Mouse (Mus musculus): ENCODE results near the gene Adh1.

The Adh1 gene

DNA sequence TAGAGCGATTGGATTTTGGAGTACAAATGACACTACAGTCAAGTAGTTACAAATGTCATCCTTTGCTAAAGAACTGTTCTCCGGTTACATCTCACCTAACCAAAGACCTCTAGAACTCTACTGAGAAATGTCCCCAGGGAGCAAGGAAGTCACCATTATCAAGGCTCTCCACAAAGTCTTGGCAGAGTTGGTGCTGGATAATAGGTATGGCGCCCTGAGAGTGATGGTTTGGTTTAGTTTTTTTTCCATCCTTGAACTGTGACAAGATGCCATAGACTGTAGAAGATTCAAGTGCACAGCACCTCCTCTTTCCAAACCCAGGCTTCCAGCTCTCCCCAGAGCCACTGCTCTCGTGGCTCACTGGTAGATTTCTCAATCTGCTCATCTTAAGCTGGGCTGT lies 26.9 kb downstream of the Adh1 start:
- DNase-seq (ENCODE audit: low spot score in 2 of 2), result no peak

DNA sequence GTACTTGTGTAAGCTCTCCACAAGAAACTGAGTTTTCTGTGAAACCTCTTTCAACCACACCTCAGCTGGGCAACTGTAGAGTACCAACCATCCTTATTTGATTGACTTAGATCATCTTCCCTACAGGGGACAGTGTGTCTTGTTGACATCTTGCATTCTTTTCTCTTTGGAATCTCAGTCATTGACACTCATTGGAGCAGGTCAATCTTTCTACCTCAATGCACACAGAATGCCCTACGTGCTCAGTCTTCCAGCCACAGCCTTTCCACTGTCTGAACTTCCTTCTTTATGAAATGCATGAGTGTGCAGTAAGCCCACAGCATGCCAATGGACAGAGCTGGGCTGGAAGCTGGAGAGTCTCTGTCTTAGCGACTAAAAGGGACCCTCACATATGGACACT lies 29.9 kb downstream of the Adh1 start:
- DNase-seq (ENCODE audit: low spot score in 2 of 2), result no peak

DNA sequence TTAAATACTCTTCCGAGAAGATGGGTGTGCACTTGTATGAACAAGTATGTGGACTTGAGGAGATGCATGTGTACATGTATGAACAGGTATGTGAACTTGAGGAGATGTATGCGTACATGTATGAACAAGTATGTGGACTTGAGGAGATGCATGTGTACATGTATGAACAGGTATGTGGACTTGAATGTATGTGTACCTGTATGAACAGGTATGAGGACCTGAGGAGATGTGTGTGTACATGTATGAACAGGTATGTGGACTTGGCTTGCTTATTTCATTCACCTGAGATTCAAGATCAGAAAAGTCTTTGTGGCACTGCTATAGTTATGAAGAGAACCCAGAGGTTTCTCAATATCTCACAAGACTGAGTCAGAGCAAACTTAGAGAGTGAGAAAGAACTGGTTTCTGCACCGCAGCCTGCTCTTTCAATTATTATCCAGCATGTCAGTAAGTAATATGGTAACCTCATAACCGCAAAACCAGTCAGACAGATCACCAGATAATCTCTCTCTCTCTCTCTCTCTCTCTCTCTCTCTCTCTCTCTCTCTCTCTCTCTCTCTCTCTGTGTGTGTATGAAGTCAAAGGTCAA lies 30.8 kb downstream of the Adh1 start:
- no peak for DNase-seq (ENCODE audit: low spot score in 2 of 2)

DNA sequence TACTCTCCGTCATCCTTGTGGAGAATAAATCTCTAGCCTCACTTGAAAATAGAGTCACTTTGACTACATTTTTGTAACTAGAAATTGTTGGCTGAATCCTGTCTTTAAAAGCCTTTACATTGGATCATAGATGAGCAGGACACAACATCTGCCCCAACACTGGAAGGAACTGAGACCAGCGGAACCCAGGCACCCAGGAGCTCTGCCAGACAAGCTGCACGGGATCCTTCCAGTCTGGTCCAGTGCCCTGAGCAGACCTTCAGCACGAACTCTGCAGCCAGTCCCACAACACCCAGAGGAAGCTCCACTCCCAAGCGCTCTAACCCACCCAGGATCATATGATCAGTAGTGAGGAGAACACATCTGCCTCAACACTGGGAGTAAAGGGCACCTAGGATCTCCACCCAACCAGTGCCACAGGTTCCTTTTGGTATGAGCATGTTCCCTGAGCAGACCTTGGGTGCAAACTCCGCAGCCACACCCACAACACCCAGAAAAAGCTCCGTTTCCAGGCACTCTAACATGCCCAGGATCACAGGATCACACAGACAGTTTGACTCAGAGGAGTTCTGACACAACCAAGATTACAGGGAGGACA lies 32.6 kb downstream of the Adh1 start:
- no peak for DNase-seq (ENCODE audit: low spot score in 2 of 2)

DNA sequence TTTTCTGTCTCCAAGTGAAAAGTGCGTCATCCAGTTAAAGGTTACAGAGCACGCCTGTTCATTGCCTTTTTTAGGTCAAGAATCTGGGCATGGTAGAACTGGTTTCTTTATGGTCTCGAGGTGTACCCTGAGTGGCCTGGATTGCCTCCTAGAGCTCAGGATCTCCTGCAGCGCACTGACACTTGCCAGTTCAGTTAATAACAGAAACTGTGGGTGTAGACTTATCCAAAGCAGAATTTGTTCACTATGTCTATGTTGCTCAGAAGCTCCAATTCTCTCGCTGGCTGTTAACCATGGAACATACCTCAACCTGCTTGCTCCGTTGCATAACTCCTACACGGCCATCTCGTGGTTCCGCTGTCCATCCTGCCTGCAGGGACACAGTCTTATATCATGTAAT lies 39.3 kb downstream of the Adh1 start:
- no peak for DNase-seq (ENCODE audit: low spot score in 2 of 2)

DNA sequence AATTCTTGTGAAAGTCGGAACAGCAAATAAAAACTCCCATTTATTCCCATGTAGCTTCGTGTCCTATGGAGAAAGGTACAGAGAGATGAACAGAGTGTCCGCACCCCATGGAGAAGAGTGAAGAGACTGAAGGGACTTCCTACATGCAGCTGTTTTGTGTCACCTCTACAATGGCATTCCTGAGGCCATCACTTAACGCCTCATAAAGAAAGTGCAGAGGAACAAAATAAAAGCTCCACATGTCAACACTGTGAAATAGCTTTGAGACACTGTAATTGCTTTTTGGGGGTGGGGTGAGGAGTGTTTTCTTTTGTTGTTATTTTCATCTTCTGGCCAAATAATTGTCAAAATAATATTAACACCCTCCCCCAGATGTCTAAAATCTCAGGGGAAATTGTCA lies 41.9 kb downstream of the Adh1 start:
- no peak for DNase-seq (ENCODE audit: low spot score in 2 of 2)

DNA sequence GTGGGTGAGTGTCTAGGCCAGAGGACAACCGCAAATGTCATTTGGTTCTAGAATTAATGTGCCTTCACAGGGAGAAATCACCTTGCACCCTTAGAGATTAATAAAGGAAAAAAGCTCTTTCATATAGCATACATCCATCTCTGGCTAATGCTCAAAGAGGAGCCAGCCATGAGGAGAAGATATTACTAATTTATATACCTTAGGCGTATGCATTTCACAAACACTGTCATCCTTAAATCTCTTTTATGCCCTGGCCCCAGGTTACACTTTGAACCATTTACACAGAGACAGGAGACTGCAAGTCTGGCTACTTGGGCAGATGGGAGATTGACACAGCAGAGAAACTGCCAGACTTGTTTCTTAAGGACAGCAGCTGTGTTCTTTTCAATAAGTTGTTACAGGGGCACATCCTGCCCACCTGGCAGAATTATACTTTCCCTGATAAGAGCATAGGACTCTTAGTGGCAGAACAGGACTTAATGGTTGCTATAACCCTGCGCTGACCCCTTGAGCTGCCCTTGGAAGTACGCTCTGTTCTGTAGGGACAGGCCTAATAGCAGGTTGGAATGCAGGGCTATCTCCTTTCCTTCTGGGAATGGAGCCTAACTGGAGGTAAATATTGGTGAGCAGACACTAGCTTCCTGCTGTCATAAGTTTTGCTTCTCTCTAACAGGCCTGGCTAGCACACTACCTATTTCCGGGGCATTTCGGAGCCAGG lies 43.1 kb downstream of the Adh1 start:
- DNase-seq (ENCODE audit: low spot score in 2 of 2), result peak; percentile 22 to 45

DNA sequence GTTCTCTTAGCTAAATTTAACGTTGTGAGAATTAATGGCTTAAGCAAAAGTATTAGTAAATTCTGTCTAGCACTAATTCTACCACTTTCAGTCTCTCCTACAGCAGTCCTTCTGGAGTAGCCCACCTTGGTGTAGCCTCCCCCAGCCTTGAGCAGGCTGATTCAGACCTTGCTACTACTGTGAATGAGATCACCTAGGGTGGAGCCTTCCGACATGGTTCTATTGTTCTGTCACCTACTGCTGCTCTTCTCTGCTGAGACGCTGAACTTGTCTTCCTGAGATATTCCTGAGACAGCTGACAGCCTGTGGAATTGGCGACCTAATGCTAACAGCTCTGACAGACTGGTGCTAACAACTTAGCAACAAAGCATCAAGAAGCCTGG lies 43.7 kb downstream of the Adh1 start:
- peak in 1 of 2 experiments; percentile 32 for DNase-seq (ENCODE audit: low spot score in 2 of 2)

DNA sequence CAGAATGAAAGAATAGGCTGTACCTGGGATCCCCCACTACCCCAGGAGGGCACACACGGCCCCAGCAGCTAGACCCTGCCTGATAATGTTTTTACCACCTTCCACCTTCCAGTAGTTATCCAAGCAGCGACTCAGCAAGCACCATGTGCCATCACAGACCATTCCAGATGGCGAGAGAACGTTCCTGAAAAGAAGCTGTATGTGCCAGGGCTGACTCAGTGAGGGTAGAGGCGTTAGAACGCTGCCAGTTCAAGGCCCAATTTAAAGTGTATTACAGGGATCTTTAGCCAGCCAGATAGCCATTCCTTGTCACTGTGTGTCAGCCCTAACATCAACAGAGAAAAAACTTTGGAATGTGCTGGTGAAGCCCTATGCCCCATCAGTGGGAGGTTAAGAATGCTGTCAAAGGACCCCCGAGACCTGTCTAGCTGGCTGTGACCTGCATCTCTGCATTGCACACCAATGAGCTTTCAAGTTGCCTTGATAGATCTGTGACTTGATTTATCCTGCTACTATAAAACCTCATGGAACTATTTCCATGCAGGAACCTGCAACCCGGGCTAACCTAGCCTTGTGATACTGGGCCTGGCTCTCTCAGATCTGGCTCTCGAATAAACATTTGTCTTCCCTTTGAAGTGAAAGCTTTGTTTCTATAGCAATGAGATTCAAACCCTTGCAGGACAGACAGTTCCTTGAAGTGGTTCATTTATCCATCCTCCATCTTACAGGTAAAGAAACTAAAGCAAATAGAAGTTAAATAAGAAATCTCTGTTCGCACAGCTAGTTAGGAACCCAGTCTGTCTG lies 44.9 kb downstream of the Adh1 start:
- DNase-seq (ENCODE audit: low spot score in 2 of 2), result no peak

DNA sequence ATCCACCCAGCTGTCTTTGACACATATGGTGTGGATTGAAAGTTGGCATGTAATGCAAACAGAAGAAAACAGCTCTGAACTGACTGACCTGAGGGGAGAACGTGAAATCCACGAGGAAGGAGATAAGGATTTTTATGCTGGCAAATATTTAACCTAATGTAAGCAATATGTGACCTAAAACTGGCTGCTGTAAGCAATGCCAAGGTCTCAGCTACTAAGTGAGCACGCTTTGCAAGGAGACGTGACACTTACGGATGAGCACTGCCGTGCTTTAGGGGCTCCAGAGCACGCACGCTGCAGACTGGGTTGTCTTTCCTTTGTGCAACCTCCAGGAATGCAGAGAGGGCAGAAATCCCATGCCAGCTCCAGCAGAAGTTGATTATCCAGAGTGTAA lies 45.5 kb downstream of the Adh1 start:
- DNase-seq (ENCODE audit: low spot score in 2 of 2), result no peak

DNA sequence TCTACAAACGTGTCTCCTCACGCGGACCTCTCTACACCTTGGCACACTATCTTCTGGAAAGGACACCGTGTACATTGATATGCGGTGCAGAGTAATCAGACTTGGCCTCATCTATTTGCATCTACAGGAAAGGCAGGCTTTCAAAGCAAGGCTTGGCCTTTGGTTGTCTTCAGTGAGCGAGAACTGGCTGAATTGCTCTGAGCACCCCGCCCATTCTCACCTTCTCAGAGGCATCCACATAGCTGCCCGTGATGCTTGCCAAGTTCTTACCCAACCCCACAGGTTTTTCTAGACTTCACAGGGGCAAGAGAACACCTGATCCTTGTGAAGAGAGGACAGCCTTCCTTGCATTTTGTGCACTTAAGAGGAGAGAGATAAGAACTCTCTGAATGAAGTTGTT lies 49.1 kb downstream of the Adh1 start:
- DNase-seq (ENCODE audit: low spot score in 2 of 2), result no peak

DNA sequence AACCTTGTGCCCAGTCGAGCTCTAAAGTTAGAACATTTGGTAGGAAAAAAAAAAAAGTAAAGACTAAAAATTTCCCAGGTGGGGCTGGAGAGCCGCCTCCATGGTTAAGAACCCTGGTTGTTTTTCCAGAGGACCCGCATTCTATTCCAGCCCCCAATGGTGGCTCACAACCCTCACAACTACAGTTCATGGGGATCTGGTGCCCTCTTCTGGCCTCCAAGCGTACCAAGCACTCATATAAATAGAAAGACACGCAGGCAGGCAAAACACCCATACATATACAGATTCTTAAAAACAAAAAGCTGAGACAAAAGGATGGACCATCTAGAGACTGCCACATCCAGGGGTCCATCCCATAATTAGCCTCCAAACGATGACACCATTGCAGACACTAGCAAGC lies 50.2 kb downstream of the Adh1 start:
- DNase-seq (ENCODE audit: low spot score in 2 of 2), result no peak

DNA sequence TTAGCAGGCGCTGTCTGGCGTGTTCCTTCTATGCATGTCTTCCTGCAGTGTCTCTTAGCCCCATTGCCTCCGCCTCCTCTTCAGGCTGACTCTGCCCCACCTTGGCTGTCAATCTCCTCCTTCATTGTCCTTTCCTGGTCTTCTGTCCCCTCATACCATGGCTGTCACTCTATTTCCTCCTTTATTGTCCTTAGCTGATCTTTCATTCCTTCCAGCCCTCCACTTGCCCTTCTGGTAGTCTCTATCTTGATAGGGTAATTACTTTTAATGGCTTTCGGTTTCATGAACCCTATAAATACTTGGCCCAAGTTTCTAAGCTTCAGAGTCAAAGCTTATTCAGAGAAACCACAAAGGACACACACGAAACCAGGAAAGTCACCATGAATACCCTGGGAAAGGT lies 52.2 kb downstream of the Adh1 start, which contains the start of gene Adh6a:
Gene Adh6a (plus strand): TSS at position 322 of the 400 bp plus-strand sequence.
- DNase-seq (ENCODE audit: low spot score in 2 of 2), result no peak

DNA sequence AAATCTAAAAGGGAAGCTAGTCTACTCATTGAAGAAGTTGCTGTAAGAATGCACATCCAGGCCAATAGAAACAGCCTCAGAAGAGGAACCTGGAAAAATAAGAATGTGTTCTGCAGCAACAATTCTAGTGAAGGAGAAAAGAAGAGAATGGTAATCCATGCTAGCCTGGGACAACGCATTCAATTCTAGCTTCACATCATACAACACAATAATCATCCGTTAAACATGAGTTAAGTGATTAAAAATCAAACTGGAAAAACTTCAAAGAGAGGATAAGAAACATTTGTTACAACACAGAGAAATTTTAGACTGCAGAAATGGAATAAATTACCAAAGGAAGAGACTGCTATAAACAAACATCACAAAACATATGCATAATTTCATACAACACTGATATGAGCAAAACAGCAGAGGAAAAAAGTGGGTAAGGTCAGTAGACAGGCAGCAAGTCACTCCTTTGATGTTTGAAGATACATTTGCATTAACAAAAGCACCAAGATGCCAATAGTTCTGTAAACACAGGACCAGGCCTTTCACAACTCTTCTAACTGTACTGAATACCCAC lies 56.2 kb downstream of the Adh1 start:
- no peak for DNase-seq (ENCODE audit: low spot score in 2 of 2)

DNA sequence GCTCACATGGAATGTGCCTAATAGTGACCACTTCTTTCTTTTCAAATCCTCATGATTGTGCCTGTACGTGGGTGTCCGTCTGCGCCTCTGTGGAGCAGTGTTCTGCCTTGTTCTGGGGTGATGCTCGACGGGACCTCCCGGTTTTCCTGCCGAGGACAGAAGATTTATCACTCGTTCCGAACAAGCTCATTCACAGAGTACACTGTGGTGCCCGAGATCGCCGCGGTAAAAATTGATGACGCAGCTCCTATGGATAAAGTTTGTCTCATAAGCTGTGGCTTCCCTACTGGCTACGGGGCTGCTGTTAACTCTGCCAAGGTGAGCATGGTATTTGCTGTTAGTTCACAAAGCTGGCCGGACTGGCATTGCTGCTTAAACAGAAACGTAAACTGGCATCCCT lies 64.2 kb downstream of the Adh1 start:
- DNase-seq (ENCODE audit: low spot score in 2 of 2), result no peak

DNA sequence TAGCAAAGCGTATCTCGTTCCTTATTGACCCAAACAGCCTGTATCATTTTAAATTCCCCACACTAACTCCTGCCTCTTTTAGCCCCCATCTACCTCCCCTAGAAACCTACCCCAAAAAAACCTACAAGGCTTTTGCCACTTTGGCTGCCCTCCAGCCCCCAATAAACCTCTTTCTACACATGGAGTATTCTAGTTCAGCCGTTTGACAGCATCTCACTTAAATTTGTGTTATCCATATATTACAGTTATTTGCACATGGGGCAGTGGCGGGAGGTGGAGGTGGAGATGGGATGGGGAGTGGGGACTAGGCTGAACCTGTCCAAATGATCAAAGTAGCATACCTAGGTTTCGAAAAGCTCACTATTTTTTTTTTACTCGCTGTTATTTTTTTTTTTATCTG lies 64.7 kb downstream of the Adh1 start:
- DNase-seq (ENCODE audit: low spot score in 2 of 2), result no peak

DNA sequence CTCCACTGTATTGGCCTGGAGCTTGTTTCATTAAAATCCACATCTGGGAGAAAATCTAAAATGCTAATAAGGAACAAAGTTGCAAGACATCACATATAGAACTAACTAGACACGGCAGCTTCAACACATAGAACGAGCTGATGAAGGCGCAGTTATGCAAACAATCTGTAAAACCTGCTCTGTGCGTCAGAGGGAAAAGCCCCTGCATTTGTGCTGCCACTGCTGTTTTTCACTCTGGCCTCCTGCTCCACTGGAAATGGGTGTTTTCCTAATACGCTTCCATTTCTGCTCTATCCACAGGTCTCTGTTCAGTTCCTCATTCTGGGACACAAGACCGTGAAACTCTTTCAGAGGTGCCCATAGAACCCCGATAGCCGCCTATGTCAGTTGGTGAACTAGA lies 73.1 kb downstream of the Adh1 start:
- no peak for DNase-seq (ENCODE audit: low spot score in 2 of 2)

DNA sequence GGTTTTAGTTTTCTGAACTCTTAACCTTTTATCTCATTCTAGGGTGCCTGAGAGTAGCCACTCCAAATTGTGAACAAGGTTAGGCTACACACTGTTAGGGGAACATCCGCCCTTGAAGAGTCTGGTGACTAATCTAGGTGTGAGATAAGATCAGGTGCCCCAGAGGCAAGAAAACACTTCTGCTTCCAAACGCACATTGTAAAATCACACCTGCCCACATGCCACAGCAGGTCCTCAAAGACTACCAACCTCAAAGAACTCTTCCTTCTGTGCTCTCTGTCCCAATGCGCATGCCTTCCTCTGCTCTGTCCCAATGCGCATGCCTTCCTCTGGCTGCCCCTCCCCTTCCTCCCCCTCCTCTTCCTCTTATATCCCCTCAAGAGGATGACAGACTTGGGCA lies 73.5 kb downstream of the Adh1 start:
- DNase-seq (ENCODE audit: low spot score in 2 of 2), result no peak

DNA sequence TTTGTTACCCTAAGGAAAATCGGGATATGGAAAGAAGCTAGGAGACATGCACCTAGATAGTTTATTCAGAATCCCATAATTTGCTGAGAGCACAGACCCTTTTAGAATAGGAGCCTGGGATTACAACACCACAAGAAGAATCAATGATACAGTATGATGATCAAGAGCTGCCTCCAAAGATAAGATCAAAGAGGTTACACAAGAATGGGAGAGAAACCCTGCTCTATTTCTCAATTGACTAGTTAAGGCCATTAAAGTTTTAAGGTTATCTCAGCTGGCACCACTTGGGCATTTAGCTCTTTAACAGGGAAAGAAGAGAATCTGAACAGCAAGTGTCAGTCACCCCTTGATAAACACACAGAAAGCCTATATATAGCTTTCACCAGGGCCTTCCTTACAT lies 74.8 kb downstream of the Adh1 start:
- no peak for DNase-seq (ENCODE audit: low spot score in 2 of 2)

DNA sequence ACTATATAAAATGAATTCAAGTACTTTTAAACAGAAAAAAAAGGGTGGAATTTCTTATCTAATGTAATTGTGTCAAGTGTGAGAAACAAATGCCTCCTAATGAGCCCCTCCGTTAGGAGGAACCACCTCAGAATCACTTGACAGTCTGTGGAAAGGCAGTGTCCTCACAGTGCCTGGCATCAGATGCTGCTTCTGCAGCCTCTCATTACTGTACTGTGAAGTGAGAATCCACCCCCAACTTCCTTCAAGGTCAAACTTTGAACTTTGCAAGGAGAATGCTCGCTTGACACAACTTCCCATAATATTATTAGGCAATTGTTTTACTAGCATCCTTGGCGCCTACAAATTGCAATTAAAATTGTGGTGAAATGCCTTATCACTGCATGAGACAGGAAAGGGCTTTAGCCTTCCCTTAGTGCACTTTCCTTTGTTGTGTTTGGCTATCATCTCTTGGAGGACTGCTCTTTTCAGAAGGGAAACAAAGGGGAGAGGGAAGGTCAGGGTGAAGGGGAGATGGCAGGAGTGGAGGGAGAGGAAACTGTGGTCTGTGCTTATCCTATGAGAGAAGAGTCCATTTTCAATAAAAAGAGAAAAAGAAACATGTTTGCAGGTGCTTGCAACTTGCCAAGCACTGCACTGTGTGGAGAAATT lies 75.4 kb downstream of the Adh1 start:
- peak; percentile 23 to 42 for DNase-seq (ENCODE audit: low spot score in 2 of 2)
